ENCODE assay signal across 8 mouse cellular contexts in the genomic region with DNA sequence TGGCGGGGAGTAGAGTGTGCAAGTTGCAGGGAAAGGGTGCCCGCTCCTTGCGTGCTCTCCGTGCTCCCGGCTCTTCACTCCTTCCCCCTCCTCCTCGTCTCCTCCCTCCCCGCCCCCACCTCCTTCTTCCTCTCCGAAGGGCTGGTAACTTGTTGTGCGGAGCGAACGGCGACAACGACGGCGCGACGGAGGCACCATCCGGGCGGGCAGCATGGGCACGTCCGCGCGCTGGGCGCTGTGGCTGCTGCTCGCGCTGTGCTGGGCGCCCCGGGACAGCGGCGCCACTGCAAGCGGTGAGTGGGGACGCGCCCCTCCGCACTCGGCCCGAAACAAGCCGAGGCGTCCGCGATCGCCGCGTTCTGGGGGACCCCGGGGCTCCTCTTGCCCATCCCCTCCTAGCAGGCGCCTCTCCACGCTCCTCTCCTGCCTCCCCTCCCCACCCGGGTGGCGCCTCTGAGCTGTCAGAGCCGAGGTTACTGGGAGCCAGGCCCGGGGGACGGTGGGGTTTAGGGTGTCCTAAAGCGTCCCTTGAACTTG. TPM values are rescaled to one million over a fixed set of nuclear protein-coding genes. Genes with fewer than 3 reads are reported as not detected.
DNase-seq lines count a peak whose midpoint lies in the region; ATAC-seq and TF ChIP-seq lines count a peak whose summit lies in the region.

No protein-coding gene starts in this region.

- H3K4me1 ChIP-seq in G1E (ENCODE audit: insufficient read depth, low read depth, low read length): no peaks in the 10 kb centered on the region
- peaks cover 38% of the 10 kb centered on the region for H3K4me1 ChIP-seq in forebrain, embryonic 15.5 days
- no peaks in the 10 kb centered on the region for H3K4me1 ChIP-seq in lung, adult 2 months (ENCODE audit: control insufficient read depth, insufficient read depth, low read length)

- H3K9ac ChIP-seq in forebrain, embryonic 15.5 days (replicated peaks): peak overlapping the region; percentile 94

- no peak for ATAC-seq in G1E (ENCODE audit: extremely low read depth, insufficient number of reproducible peaks, low FRiP score, poor library complexity, severe bottlenecking)
- peak; percentile 79 for ATAC-seq in forebrain, embryonic 15.5 days (replicated peaks)

- no peaks in the 10 kb centered on the region for H3K27me3 ChIP-seq in G1E (ENCODE audit: insufficient read depth, low read length)
- H3K27me3 ChIP-seq in forebrain, embryonic 15.5 days: no peaks in the 10 kb centered on the region

- no peak for TF ChIP-seq CTCF in G1E (IDR thresholded peaks at IDR 0.05; ENCODE audit: low read depth, low read length)
- no peak for TF ChIP-seq CTCF in lung, adult 2 months (IDR thresholded peaks at IDR 0.05; ENCODE audit: insufficient read depth, low read length)

- H3K27ac ChIP-seq in forebrain, embryonic 15.5 days (replicated peaks): peak overlapping the region; percentile 95

- under 1% methylated on average over 49 of the region's 52 CpGs for WGBS in forebrain, embryonic 15.5 days
- under 1% methylated on average over 49 of the region's 52 CpGs for WGBS in lung, adult 2 months

- intact Hi-C loops in heart, postnatal 10 days (cut with DNase I): loop anchor here (5.0 kb wide), 2 partner anchors 115 to 180 kb away; no protein-coding TSS in a partner anchor

- peaks cover 26% of the 10 kb centered on the region for H3K9me3 ChIP-seq in G1E (replicated peaks)
- H3K9me3 ChIP-seq in forebrain, embryonic 15.5 days: no peaks in the 10 kb centered on the region

- H3K4me3 ChIP-seq in G1E (ENCODE audit: low read depth, low read length): peak overlapping the region; percentile 27; the same call in 1 of the 2 replicates
- peak overlapping the region; percentile 93 for H3K4me3 ChIP-seq in forebrain, embryonic 15.5 days
- H3K4me3 ChIP-seq in lung, adult 2 months (replicated peaks; ENCODE audit: extremely low read depth, low read depth, low read length): peak overlapping the region; percentile 67

- no peak for DNase-seq in G1E (ENCODE audit: low spot score)
- DNase-seq in cerebellum, adult 11 months: peak; percentile 61
- DNase-seq in heart, postnatal 10 days: peak; percentile 62 to 65
- peak; percentile 49 to 72 for DNase-seq in layer of hippocampus, adult 18-20 months (ENCODE audit: low spot score in 2 of 2)
- peak; percentile 64 for DNase-seq in lung, adult 2 months
- peak; percentile 30 for DNase-seq in ovary, postnatal 10 days (ENCODE audit: low spot score)
- peak; percentile 34 for DNase-seq in yolk sac, embryonic 10.5 days (ENCODE audit: low spot score)

- H3K4me2 ChIP-seq in forebrain, embryonic 15.5 days (replicated peaks): peak overlapping the region; percentile 96

- H3K36me3 ChIP-seq in G1E (replicated peaks): no peaks in the 10 kb centered on the region
- no peaks in the 10 kb centered on the region for H3K36me3 ChIP-seq in forebrain, embryonic 15.5 days

- TF ChIP-seq POLR2A in lung, adult 2 months (IDR thresholded peaks at IDR 0.05; ENCODE audit: borderline replicate concordance, extremely low read depth, low read depth, low read length): peak; percentile 20; the same call in 1 of the 2 replicates

RNA-seq across cellular contexts. Expression of a gene that starts 1.2 kb away (rescaled TPM):
- not detected in 2 replicates for total RNA-seq in G1E (2014; fragmentation: Nextera tagmentation)
- 0.06 and 0.16 TPM in 2 replicates for total RNA-seq in G1E (2017)
- polyA plus RNA-seq in G1E (2012): not detected in 2 replicates
- polyA plus RNA-seq in forebrain, embryonic 15.5 days (2015; fragmentation: Nextera tagmentation; extraction: Ambion mirVana): 34.7 and 38.4 TPM in 2 replicates
- total RNA-seq in heart, postnatal 10 days (2021): 100 to 1,000 TPM; 160 to 178 TPM
- 10 to 100 TPM; 48.9 to 49.2 TPM for total RNA-seq in layer of hippocampus, adult 18-20 months (2021)
- polyA plus RNA-seq in lung, adult 2 months (2012; rRNA removed): 23.2 and 31.2 TPM in 2 replicates

Comparison
In these comparisons a context has a peak if more than half of its experiments do, and no peak if none do; other contexts are left out.
1. H3K4me3 ChIP-seq: peak in every context shown above with its lines; median percentile 93 in forebrain, embryonic 15.5 days; 67 in lung, adult 2 months; 27 in G1E.
2. RNA of a gene that starts 1.2 kb away (total RNA-seq): 160 to 178 TPM in heart, postnatal 10 days and 48.9 to 49.2 TPM in layer of hippocampus, adult 18-20 months; 0.06 to 0.16 TPM in G1E; every median in the first group is over 10 times any median in the second.